Mouse (Mus musculus) lung, postnatal 0 days (tissue): Measurements from ENCODE around the gene Ccl9. TPM values are rescaled to one million over a fixed set of nuclear protein-coding genes. Genes with fewer than 3 reads are reported as not detected.

Experiments
- ATAC-seq: fragments of 200-750 bp; cut with Nextera tagmentation; 2 replicates; pipeline ENCODE4 v1.8.0; 2017; ENCODE audit warnings: moderate library complexity
- DNase-seq: peaks from one replicate; pipeline ENCODE4 v3.0.0-alpha.2; 2016; ENCODE audit warnings: low spot score
- H3K27ac ChIP-seq: fragments of 300-500 bp; sonication (generic); 2 replicates; pipeline ENCODE4 v1.5.1; 2014; ENCODE audit warnings: antibody characterized with exemption, mild to moderate bottlenecking, low read length, mixed read lengths
- H3K27me3 ChIP-seq: fragments of 300-500 bp; sonication (generic); replicated peaks from 2 replicates; pipeline ENCODE4 v1.6.1; 2014; ENCODE audit warnings: low read length, mixed read lengths; ENCODE audit not compliant: insufficient read depth
- H3K36me3 ChIP-seq: fragments of 300-500 bp; sonication (generic); 2 replicates; pipeline ENCODE4 v1.6.1; 2014; ENCODE audit warnings: low read length, mixed read lengths; ENCODE audit not compliant: insufficient read depth
- H3K4me1 ChIP-seq: fragments of 300-500 bp; sonication (generic); 2 replicates; pipeline ENCODE4 v1.6.1; 2014; ENCODE audit warnings: antibody characterized with exemption, low read depth, low read length, mixed read lengths; ENCODE audit not compliant: insufficient read depth
- H3K4me2 ChIP-seq: fragments of 300-500 bp; sonication (generic); replicated peaks from 2 replicates; pipeline ENCODE4 v1.6.1; 2014; ENCODE audit warnings: low read depth, mild to moderate bottlenecking, low read length, moderate library complexity, mixed read lengths
- H3K4me3 ChIP-seq: fragments of 300-500 bp; sonication (generic); 2 replicates; pipeline ENCODE4 v1.5.1; 2014; ENCODE audit warnings: low read depth, low read length
- H3K9ac ChIP-seq: fragments of 300-500 bp; sonication (generic); replicated peaks from 2 replicates; pipeline ENCODE4 v1.6.1; 2014; ENCODE audit warnings: low read depth, mild to moderate bottlenecking
- H3K9me3 ChIP-seq: fragments of 300-500 bp; sonication (generic); 2 replicates; pipeline ENCODE4 v1.6.1; 2016; ENCODE audit warnings: low read length, mixed read lengths
- CTCF ChIP-seq: IDR thresholded peaks from 2 replicates; pipeline ENCODE4 v1.5.1; 2016; ENCODE audit warnings: antibody characterized with exemption, mild to moderate bottlenecking
- EP300 ChIP-seq: IDR thresholded peaks from 2 replicates; pipeline ENCODE4 v1.6.1; 2016; ENCODE audit warnings: antibody characterized with exemption, mild to moderate bottlenecking, control low read depth
- WGBS: fragments of 180-500 bp; shearing (Covaris S2); extraction: QIAGEN DNeasy Blood & Tissue Kit; methylation state at CpG from one replicate; pipeline ENCODE4 v1.1.7; 2014; 5-methylcytosine and 5-hydroxymethylcytosine counted together
- polyA plus RNA-seq: library from polyadenylated mRNA; unstranded; fragments of >200 nt; fragmentation: Nextera tagmentation; extraction: Ambion mirVana; gene quantifications from 2 replicates; pipeline ENCODE4 v1.2.1, GENCODE M21; 2015

Gene Ccl9
- polyA plus RNA-seq, 1 experiment from 2014 or later: 29.8 TPM

GRCm38 (mm10) chr11:83534609-83535423 is 43.6 kb downstream of the Ccl9 start:
- Histone ChIP-seq H3K36me3 (no peaks in the 10 kb centered on the region), H3K9ac (no peak overlapping the region), H3K4me1 (peaks cover 6% of the 10 kb centered on the region; the same call in 1 of the 2 replicates), H3K4me2 (peak overlapping the region; percentile 41), H3K27me3 (no peaks in the 10 kb centered on the region), H3K27ac (no peak overlapping the region), H3K9me3 (no peaks in the 10 kb centered on the region), H3K4me3 (peak overlapping the region; percentile 16; the same call in 1 of the 2 replicates)
- TF ChIP-seq CTCF (no peak), EP300 (no peak)
- ATAC-seq (peak; percentile 78), DNase-seq (peak; percentile 80)
- 27% methylated on average over 13 of the region's 13 CpGs for WGBS

GRCm38 (mm10) chr11:83534143-83534542 is 44.3 kb downstream of the Ccl9 start:
- 76% methylated on average over 8 of the region's 8 CpGs for WGBS
- ATAC-seq: no peak

GRCm38 (mm10) chr11:83533192-83533591 is 45.2 kb downstream of the Ccl9 start:
- no peak overlapping the region for H3K9ac ChIP-seq
- H3K4me1 ChIP-seq: peaks cover 6% of the 10 kb centered on the region; the same call in 1 of the 2 replicates
- DNase-seq (no peak), ATAC-seq (no peak)
- no peaks in the 10 kb centered on the region for H3K27me3 ChIP-seq
- no peak for TF ChIP-seq CTCF
- TF ChIP-seq EP300: no peak
- H3K9me3 ChIP-seq: no peaks in the 10 kb centered on the region
- H3K27ac ChIP-seq: no peak overlapping the region
- no peak overlapping the region for H3K4me2 ChIP-seq
- WGBS: 93% methylated on average over 1 of the region's 1 CpGs
- no peak overlapping the region for H3K4me3 ChIP-seq
- no peaks in the 10 kb centered on the region for H3K36me3 ChIP-seq

More at GRCm38 (mm10) chr11:83534143-83534542, 44.3 kb downstream of the Ccl9 start:
- no peak overlapping the region for H3K27ac ChIP-seq
- H3K4me2 ChIP-seq: peak overlapping the region; percentile 41
- H3K36me3 ChIP-seq: no peaks in the 10 kb centered on the region
- no peaks in the 10 kb centered on the region for H3K9me3 ChIP-seq
- no peak for DNase-seq
- no peaks in the 10 kb centered on the region for H3K27me3 ChIP-seq
- TF ChIP-seq EP300: no peak
- TF ChIP-seq CTCF: no peak
- peak overlapping the region; percentile 16; the same call in 1 of the 2 replicates for H3K4me3 ChIP-seq
- H3K9ac ChIP-seq: no peak overlapping the region
- peaks cover 6% of the 10 kb centered on the region; the same call in 1 of the 2 replicates for H3K4me1 ChIP-seq

GRCm38 (mm10) chr11:83530360-83530759 is 48.1 kb downstream of the Ccl9 start, which contains the start of gene Ccl5:
Ccl5 (minus strand) TSS chr11:83530518.
- H3K36me3 ChIP-seq: no peaks in the 10 kb centered on the region
- peaks cover 6% of the 10 kb centered on the region; the same call in 1 of the 2 replicates for H3K4me1 ChIP-seq
- H3K27me3 ChIP-seq: no peaks in the 10 kb centered on the region
- no peak within 1 kb of the TSS for H3K4me2 ChIP-seq
- H3K4me3 ChIP-seq: no peak within 1 kb of the TSS
- no peak for ATAC-seq
- no peak for DNase-seq
- TF ChIP-seq CTCF: no peak
- no peak for TF ChIP-seq EP300
- no peak within 1 kb of the TSS for H3K27ac ChIP-seq
- no peaks in the 10 kb centered on the region for H3K9me3 ChIP-seq
- 75% methylated on average over 5 of the region's 5 CpGs for WGBS
- no peak within 1 kb of the TSS for H3K9ac ChIP-seq

GRCm38 (mm10) chr11:83529024-83529423 is 49.4 kb downstream of the Ccl9 start:
- H3K27ac ChIP-seq: no peak overlapping the region
- DNase-seq: no peak
- no peaks in the 10 kb centered on the region for H3K9me3 ChIP-seq
- H3K4me1 ChIP-seq: peaks cover under 1% of the 10 kb centered on the region; the same call in 1 of the 2 replicates
- no peaks in the 10 kb centered on the region for H3K36me3 ChIP-seq
- H3K9ac ChIP-seq: no peak overlapping the region
- no peak overlapping the region for H3K4me2 ChIP-seq
- no peak for ATAC-seq
- H3K4me3 ChIP-seq: no peak overlapping the region
- no peak for TF ChIP-seq EP300
- TF ChIP-seq CTCF: no peak
- WGBS: 67% methylated on average over 12 of the region's 12 CpGs
- no peaks in the 10 kb centered on the region for H3K27me3 ChIP-seq

Other genes starting within 250 kb of the Ccl9 start
- 0.80 and 1.2 TPM in 2 replicates for gene Rasl10b, start 169.5 kb downstream of the Ccl9 start, polyA plus RNA-seq
- gene Gas2l2, start 149.2 kb downstream of the Ccl9 start, polyA plus RNA-seq: 1.8 and 2.2 TPM in 2 replicates
- 0.23 and 0.54 TPM in 2 replicates for gene 1700020L24Rik, start 141.0 kb downstream of the Ccl9 start, polyA plus RNA-seq
- 4.2 and 5.1 TPM in 2 replicates for gene Mmp28, start 115.6 kb downstream of the Ccl9 start, polyA plus RNA-seq
- gene Taf15, start 105.5 kb downstream of the Ccl9 start, polyA plus RNA-seq: 3.2 and 4.4 TPM in 2 replicates
- not detected in 2 replicates for gene Heatr9, start 56.5 kb downstream of the Ccl9 start, polyA plus RNA-seq
- gene Ccl5, start 48.1 kb downstream of the Ccl9 start, polyA plus RNA-seq: 3.3 and 5.9 TPM in 2 replicates
- gene Ccl6, start 14.5 kb upstream of the Ccl9 start, polyA plus RNA-seq: 413 and 421 TPM in 2 replicates
- gene Rpl9-ps1, start 67.0 kb upstream of the Ccl9 start, polyA plus RNA-seq: not detected in 2 replicates
- 3.6 and 11.2 TPM in 2 replicates for gene Ccl3, start 70.7 kb upstream of the Ccl9 start, polyA plus RNA-seq
- gene Ccl4, start 83.9 kb upstream of the Ccl9 start, polyA plus RNA-seq: 1.7 and 15.8 TPM in 2 replicates
- 27.1 and 33.5 TPM in 2 replicates for gene Wfdc17, start 125.4 kb upstream of the Ccl9 start, polyA plus RNA-seq
- gene Wfdc18, start 130.4 kb upstream of the Ccl9 start, polyA plus RNA-seq: 11.4 TPM in 1 of 2 replicates, not detected in the other
- gene Wfdc21, start 168.3 kb upstream of the Ccl9 start, polyA plus RNA-seq: 13.8 and 16.6 TPM in 2 replicates
- 11.8 and 13.7 TPM in 2 replicates for gene Heatr6, start 175.1 kb upstream of the Ccl9 start, polyA plus RNA-seq